Mouse (Mus musculus): ENCODE measurements at regions not wholly inside any gene's neighbourhood (a gene's known extent, or its start where the extent isn't known, plus 50 kb on each side); places are given as distances from the start of the nearest gene placed in this dataset.

- Histone ChIP-seq H3K9me3 (ENCODE audit: low read length) (peaks cover 3% of the 10 kb centered on the region; the same call in 1 of the 2 replicates), H3K4me3 (replicated peaks; ENCODE audit: low read length) (no peak overlapping the region), H3K36me3 (ENCODE audit: insufficient read depth, low read length) (peaks cover 7% of the 10 kb centered on the region), H3K4me1 (replicated peaks; ENCODE audit: low read depth, low read length) (peaks cover 60% of the 10 kb centered on the region), H3K27me3 (ENCODE audit: insufficient read depth, low read length) (no peaks in the 10 kb centered on the region)
- TF ChIP-seq NANOG (IDR thresholded peaks at IDR 0.05; ENCODE audit: borderline replicate concordance, low read length) (no peak), POU5F1 (IDR thresholded peaks at IDR 0.05; ENCODE audit: borderline replicate concordance, low read length) (no peak), CTCF (conservative IDR thresholded peaks at IDR 0.05; ENCODE audit: low read length) (no peak)
These were observed 192.1 kb upstream of the Tle4 start for GRCm38 (mm10) chr19:14789992-14790391.

DNA sequence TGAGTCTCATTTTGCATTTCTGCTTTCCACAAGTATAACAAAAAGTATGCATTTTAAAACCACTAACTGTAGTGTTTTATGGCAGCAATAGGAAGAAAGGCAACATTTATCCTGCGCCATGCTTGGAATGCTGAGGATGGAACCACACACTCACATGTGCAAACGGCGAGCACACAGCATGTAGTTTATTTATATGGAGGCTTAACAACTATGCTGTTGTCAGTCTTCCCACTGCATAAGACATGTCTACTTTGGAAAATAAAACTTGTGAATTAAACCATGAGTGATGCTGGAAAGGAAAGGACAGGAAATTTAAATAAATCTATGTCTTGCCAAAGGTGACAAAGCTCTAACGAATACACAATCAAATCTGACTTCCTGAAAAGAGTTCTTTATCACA lies 190.8 kb upstream of the Tle4 start:
- H3K4me1 ChIP-seq (replicated peaks; ENCODE audit: low read depth, low read length) = peaks cover 64% of the 10 kb centered on the region
- H3K36me3 ChIP-seq (ENCODE audit: insufficient read depth, low read length) = peaks cover 7% of the 10 kb centered on the region
- no peak overlapping the region for H3K4me3 ChIP-seq (replicated peaks; ENCODE audit: low read length)
- no peaks in the 10 kb centered on the region for H3K9me3 ChIP-seq (ENCODE audit: low read length)
- no peak for TF ChIP-seq POU5F1 (IDR thresholded peaks at IDR 0.05; ENCODE audit: borderline replicate concordance, low read length)
- TF ChIP-seq NANOG (IDR thresholded peaks at IDR 0.05; ENCODE audit: borderline replicate concordance, low read length) = no peak
- TF ChIP-seq CTCF (conservative IDR thresholded peaks at IDR 0.05; ENCODE audit: low read length) = no peak
- no peaks in the 10 kb centered on the region for H3K27me3 ChIP-seq (ENCODE audit: insufficient read depth, low read length)

- peaks cover 7% of the 10 kb centered on the region for H3K36me3 ChIP-seq (ENCODE audit: insufficient read depth, low read length)
- peaks cover 52% of the 10 kb centered on the region for H3K4me1 ChIP-seq (replicated peaks; ENCODE audit: low read depth, low read length)
- TF ChIP-seq NANOG (IDR thresholded peaks at IDR 0.05; ENCODE audit: borderline replicate concordance, low read length) = peak; percentile 60
- TF ChIP-seq CTCF (conservative IDR thresholded peaks at IDR 0.05; ENCODE audit: low read length) = no peak
These were observed 189.0 kb upstream of the Tle4 start for GRCm38 (mm10) chr19:14786868-14787267.

DNA sequence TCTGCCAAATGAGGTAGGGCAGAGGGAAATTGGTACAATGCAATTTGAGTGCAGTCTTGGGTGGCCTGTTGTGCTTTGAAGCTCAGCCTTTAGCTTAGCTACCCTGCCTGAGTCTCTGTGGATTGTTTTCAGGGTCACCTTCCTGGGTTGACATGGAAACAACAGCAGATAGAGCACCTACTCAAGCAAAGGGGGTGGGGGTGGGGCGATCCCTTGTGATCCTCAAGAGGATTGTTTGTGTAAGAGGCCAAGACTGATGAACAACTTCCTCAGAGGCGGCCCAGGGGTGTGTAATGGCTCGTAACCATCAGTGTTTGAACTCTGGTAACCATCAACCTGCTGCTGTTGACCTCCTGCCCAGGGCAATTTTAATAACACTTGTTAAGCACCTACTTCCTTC lies 187.8 kb upstream of the Tle4 start:
- no peaks in the 10 kb centered on the region for H3K9me3 ChIP-seq (ENCODE audit: low read length)
- H3K36me3 ChIP-seq (ENCODE audit: insufficient read depth, low read length) = peaks cover 7% of the 10 kb centered on the region
- TF ChIP-seq NANOG (IDR thresholded peaks at IDR 0.05; ENCODE audit: borderline replicate concordance, low read length) = peak; percentile 84
- no peak for TF ChIP-seq POU5F1 (IDR thresholded peaks at IDR 0.05; ENCODE audit: borderline replicate concordance, low read length)

More at GRCm38 (mm10) chr19:14786868-14787267, 189.0 kb upstream of the Tle4 start:
- H3K9me3 ChIP-seq (ENCODE audit: low read length) = no peaks in the 10 kb centered on the region
- H3K27me3 ChIP-seq (ENCODE audit: insufficient read depth, low read length) = no peaks in the 10 kb centered on the region
- H3K4me3 ChIP-seq (replicated peaks; ENCODE audit: low read length) = no peak overlapping the region

GRCm38 (mm10) chr19:14777709-14778108 lies 179.9 kb upstream of the Tle4 start:
- TF ChIP-seq POU5F1 (IDR thresholded peaks at IDR 0.05; ENCODE audit: borderline replicate concordance, low read length) (no peak), NANOG (IDR thresholded peaks at IDR 0.05; ENCODE audit: borderline replicate concordance, low read length) (no peak), CTCF (conservative IDR thresholded peaks at IDR 0.05; ENCODE audit: low read length) (no peak)
- Histone ChIP-seq H3K9me3 (ENCODE audit: low read length) (no peaks in the 10 kb centered on the region), H3K4me3 (replicated peaks; ENCODE audit: low read length) (no peak overlapping the region), H3K27me3 (ENCODE audit: insufficient read depth, low read length) (no peaks in the 10 kb centered on the region), H3K36me3 (ENCODE audit: insufficient read depth, low read length) (no peaks in the 10 kb centered on the region), H3K4me1 (replicated peaks; ENCODE audit: low read depth, low read length) (peaks cover 12% of the 10 kb centered on the region; the same call in 1 of the 2 replicates)

More for the DNA sequence above, 187.8 kb upstream of the Tle4 start:
- Histone ChIP-seq H3K4me1 (replicated peaks; ENCODE audit: low read depth, low read length) (peaks cover 49% of the 10 kb centered on the region), H3K27me3 (ENCODE audit: insufficient read depth, low read length) (no peaks in the 10 kb centered on the region), H3K4me3 (replicated peaks; ENCODE audit: low read length) (no peak overlapping the region)

- no peaks in the 10 kb centered on the region for H3K36me3 ChIP-seq (ENCODE audit: insufficient read depth, low read length)
These were observed 179.3 kb upstream of the Tle4 start for GRCm38 (mm10) chr19:14777198-14777597.

GRCm38 (mm10) chr19:14776791-14777190 lies 178.9 kb upstream of the Tle4 start:
- Histone ChIP-seq H3K4me1 (replicated peaks; ENCODE audit: low read depth, low read length) (peaks cover 12% of the 10 kb centered on the region; the same call in 1 of the 2 replicates), H3K36me3 (ENCODE audit: insufficient read depth, low read length) (no peaks in the 10 kb centered on the region), H3K4me3 (replicated peaks; ENCODE audit: low read length) (no peak overlapping the region), H3K27me3 (ENCODE audit: insufficient read depth, low read length) (no peaks in the 10 kb centered on the region), H3K9me3 (ENCODE audit: low read length) (no peaks in the 10 kb centered on the region)
- TF ChIP-seq POU5F1 (IDR thresholded peaks at IDR 0.05; ENCODE audit: borderline replicate concordance, low read length) (no peak), CTCF (conservative IDR thresholded peaks at IDR 0.05; ENCODE audit: low read length) (no peak), NANOG (IDR thresholded peaks at IDR 0.05; ENCODE audit: borderline replicate concordance, low read length) (no peak)

More at GRCm38 (mm10) chr19:14777198-14777597, 179.3 kb upstream of the Tle4 start:
- peaks cover 12% of the 10 kb centered on the region; the same call in 1 of the 2 replicates for H3K4me1 ChIP-seq (replicated peaks; ENCODE audit: low read depth, low read length)
- TF ChIP-seq POU5F1 (IDR thresholded peaks at IDR 0.05; ENCODE audit: borderline replicate concordance, low read length) = no peak
- no peak for TF ChIP-seq NANOG (IDR thresholded peaks at IDR 0.05; ENCODE audit: borderline replicate concordance, low read length)
- no peak for TF ChIP-seq CTCF (conservative IDR thresholded peaks at IDR 0.05; ENCODE audit: low read length)
- H3K27me3 ChIP-seq (ENCODE audit: insufficient read depth, low read length) = no peaks in the 10 kb centered on the region
- no peaks in the 10 kb centered on the region for H3K9me3 ChIP-seq (ENCODE audit: low read length)
- no peak overlapping the region for H3K4me3 ChIP-seq (replicated peaks; ENCODE audit: low read length)

DNA sequence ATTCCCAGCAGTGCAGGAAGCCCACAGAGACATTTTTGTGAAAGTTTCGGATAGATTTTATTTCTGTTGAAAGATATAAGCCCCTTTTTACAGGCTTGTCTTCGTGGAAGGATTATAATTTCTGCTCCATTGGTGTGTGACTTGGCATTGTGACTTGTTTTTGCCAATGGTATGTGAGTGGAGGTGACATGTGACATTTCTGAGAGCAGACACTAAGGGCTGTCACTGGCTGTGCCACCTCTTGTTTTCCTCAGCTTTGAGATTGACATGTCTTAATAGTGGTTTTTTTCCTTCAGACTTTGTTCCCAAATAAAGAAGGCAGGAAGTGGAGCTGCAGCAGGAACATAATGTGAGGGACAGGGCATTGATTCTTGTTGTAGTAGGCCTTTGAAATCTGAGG lies 174.9 kb upstream of the Tle4 start:
- Histone ChIP-seq H3K4me1 (replicated peaks; ENCODE audit: low read depth, low read length) (peaks cover 12% of the 10 kb centered on the region; the same call in 1 of the 2 replicates), H3K27me3 (ENCODE audit: insufficient read depth, low read length) (no peaks in the 10 kb centered on the region), H3K36me3 (ENCODE audit: insufficient read depth, low read length) (no peaks in the 10 kb centered on the region), H3K4me3 (replicated peaks; ENCODE audit: low read length) (no peak overlapping the region), H3K9me3 (ENCODE audit: low read length) (peaks cover 5% of the 10 kb centered on the region; the same call in 1 of the 2 replicates)
- no peak for TF ChIP-seq NANOG (IDR thresholded peaks at IDR 0.05; ENCODE audit: borderline replicate concordance, low read length)
- TF ChIP-seq CTCF (conservative IDR thresholded peaks at IDR 0.05; ENCODE audit: low read length) = no peak
- TF ChIP-seq POU5F1 (IDR thresholded peaks at IDR 0.05; ENCODE audit: borderline replicate concordance, low read length) = no peak

GRCm38 (mm10) chr19:14752646-14753045 lies 154.8 kb upstream of the Tle4 start:
- H3K4me3 ChIP-seq (replicated peaks; ENCODE audit: low read length) = no peak overlapping the region
- TF ChIP-seq CTCF (conservative IDR thresholded peaks at IDR 0.05; ENCODE audit: low read length) = no peak
- TF ChIP-seq NANOG (IDR thresholded peaks at IDR 0.05; ENCODE audit: borderline replicate concordance, low read length) = no peak
- no peak for TF ChIP-seq POU5F1 (IDR thresholded peaks at IDR 0.05; ENCODE audit: borderline replicate concordance, low read length)
- H3K27me3 ChIP-seq (ENCODE audit: insufficient read depth, low read length) = no peaks in the 10 kb centered on the region
- H3K36me3 ChIP-seq (ENCODE audit: insufficient read depth, low read length) = no peaks in the 10 kb centered on the region
- H3K9me3 ChIP-seq (ENCODE audit: low read length) = no peaks in the 10 kb centered on the region
- no peaks in the 10 kb centered on the region for H3K4me1 ChIP-seq (replicated peaks; ENCODE audit: low read depth, low read length)
